Mouse (Mus musculus): ENCODE results near the gene Arrdc3. TPM values are rescaled to one million over a fixed set of nuclear protein-coding genes. Genes with fewer than 3 reads are reported as not detected.

Gene Arrdc3
- polyA plus RNA-seq, 1 experiment from 2014 or later, result 69.8 TPM

DNA sequence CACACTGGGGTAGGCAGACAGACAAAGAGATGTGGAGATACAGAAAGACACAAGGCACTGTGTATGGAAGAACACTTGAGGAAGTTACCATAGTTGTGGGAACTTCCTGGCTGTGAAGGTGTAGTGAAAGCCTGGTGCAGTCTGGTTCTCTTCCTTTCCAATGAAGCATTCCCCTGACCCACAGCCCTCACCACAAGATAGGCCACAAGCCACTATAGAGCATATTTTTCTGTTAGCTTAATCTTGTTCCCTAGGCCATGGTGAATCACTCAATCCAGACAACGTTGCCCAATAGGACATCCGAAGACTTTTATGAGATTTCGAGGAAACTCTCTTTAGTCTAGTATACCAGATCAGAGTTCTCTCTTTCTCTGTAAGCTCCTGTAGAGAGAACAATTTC lies 19.6 kb downstream of the Arrdc3 start:
- no peak for ATAC-seq
- no peak overlapping the region for H3K9ac ChIP-seq (replicated peaks; ENCODE audit: low read depth, low read length)
- no peaks in the 10 kb centered on the region for H3K9me3 ChIP-seq (ENCODE audit: control insufficient read depth, low read length)
- no peak overlapping the region for H3K4me2 ChIP-seq (ENCODE audit: low read length)
- no peaks in the 10 kb centered on the region for H3K4me1 ChIP-seq (replicated peaks; ENCODE audit: control insufficient read depth, insufficient read depth, low read length)
- H3K27ac ChIP-seq (ENCODE audit: low read length), result no peak overlapping the region
- no peaks in the 10 kb centered on the region for H3K27me3 ChIP-seq (replicated peaks; ENCODE audit: control insufficient read depth, insufficient read depth, low read length)
- WGBS, result 91% methylated on average over 3 of the region's 3 CpGs
- peaks cover 9% of the 10 kb centered on the region; the same call in 1 of the 2 replicates for H3K36me3 ChIP-seq (ENCODE audit: control insufficient read depth, insufficient read depth)
- H3K4me3 ChIP-seq (replicated peaks; ENCODE audit: low read length), result no peak overlapping the region

DNA sequence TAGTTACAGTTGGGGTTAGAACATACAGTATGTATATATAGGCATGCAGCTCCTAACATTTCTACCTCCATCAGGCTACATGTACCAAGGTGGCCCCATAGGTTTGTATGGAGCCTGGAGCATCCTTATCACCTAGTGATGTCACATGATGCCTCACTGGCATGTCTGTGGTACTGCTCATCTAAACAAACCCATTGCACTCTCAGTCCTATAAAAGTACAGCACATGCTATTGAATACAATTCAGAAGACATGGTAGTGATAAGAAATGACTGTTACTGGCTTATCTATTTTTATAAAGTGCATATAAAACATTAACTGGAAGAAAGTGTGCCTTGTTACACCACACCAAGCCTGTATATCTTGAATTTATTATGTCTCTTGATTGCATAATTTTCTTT lies 30.2 kb downstream of the Arrdc3 start:
- no peaks in the 10 kb centered on the region for H3K4me1 ChIP-seq (replicated peaks; ENCODE audit: control insufficient read depth, insufficient read depth, low read length)
- H3K27ac ChIP-seq (ENCODE audit: low read length), result no peak overlapping the region
- no peaks in the 10 kb centered on the region for H3K27me3 ChIP-seq (replicated peaks; ENCODE audit: control insufficient read depth, insufficient read depth, low read length)
- no peak overlapping the region for H3K4me3 ChIP-seq (replicated peaks; ENCODE audit: low read length)
- no peak for ATAC-seq
- no peak overlapping the region for H3K9ac ChIP-seq (replicated peaks; ENCODE audit: low read depth, low read length)
- no peak overlapping the region for H3K4me2 ChIP-seq (ENCODE audit: low read length)
- H3K9me3 ChIP-seq (ENCODE audit: control insufficient read depth, low read length), result no peaks in the 10 kb centered on the region
- no peaks in the 10 kb centered on the region for H3K36me3 ChIP-seq (ENCODE audit: control insufficient read depth, insufficient read depth)

DNA sequence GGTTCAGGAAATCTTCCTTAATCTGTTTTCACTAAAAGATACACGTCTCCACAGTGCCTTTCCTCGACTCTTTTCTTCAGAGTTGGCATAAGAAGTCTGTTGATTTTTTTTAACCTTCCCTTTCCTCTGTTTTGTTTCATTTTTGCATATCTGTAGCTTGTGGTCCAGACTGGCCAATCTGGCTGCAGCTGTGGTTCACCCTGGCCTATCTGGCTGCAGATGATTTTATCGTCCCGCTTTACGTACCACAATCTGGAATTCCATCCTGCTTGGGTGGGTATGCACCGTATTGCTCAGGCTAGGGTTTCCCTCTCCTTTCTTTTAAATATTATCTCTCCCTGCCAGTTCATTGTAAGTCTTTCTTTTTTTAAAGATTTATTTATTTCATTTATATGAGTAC lies 37.8 kb downstream of the Arrdc3 start:
- Histone ChIP-seq H3K4me1 (replicated peaks; ENCODE audit: control insufficient read depth, insufficient read depth, low read length) (no peaks in the 10 kb centered on the region), H3K27me3 (replicated peaks; ENCODE audit: control insufficient read depth, insufficient read depth, low read length) (no peaks in the 10 kb centered on the region), H3K4me2 (ENCODE audit: low read length) (no peak overlapping the region), H3K27ac (ENCODE audit: low read length) (no peak overlapping the region), H3K9ac (replicated peaks; ENCODE audit: low read depth, low read length) (no peak overlapping the region), H3K9me3 (ENCODE audit: control insufficient read depth, low read length) (no peaks in the 10 kb centered on the region), H3K36me3 (ENCODE audit: control insufficient read depth, insufficient read depth) (no peaks in the 10 kb centered on the region), H3K4me3 (replicated peaks; ENCODE audit: low read length) (no peak overlapping the region)
- ATAC-seq, result no peak
- WGBS, result 92% methylated on average over 6 of the region's 6 CpGs

DNA sequence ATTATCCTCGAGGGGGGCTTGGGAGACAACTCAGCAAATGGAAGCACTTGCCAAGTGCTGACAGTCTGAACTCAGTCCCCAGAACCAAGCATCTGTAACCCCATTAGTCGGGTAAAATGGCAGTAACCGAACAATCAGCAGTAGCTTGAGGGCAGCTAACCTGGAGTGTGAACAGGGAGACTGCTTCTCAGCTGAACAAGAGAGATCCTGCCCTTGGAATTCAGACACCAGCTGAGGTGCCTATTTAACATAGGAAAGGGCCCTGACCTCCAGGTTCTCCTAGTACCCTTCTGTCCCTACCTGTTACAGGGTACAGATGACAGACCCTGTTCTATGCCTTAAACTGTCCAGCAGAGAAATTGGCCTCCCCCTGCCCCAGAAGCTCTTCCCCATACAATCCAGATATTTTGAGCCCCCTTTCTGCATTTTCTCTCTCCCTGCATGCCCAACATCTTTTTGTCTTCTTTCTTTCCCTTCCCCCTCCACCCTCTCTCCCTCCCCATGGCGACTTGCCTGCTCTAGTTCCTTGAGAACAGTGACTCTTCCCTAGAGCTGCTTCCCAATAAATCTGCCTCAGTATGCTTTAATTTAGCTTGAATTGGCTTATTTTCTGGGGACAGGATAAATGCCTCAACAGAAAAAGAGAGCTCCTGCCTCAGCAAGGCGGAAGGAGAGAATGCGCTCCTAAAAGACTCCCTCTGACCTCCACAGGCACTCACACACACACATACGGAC lies 38.6 kb downstream of the Arrdc3 start:
- no peaks in the 10 kb centered on the region for H3K27me3 ChIP-seq (replicated peaks; ENCODE audit: control insufficient read depth, insufficient read depth, low read length)
- no peaks in the 10 kb centered on the region for H3K4me1 ChIP-seq (replicated peaks; ENCODE audit: control insufficient read depth, insufficient read depth, low read length)
- no peaks in the 10 kb centered on the region for H3K36me3 ChIP-seq (ENCODE audit: control insufficient read depth, insufficient read depth)
- no peaks in the 10 kb centered on the region for H3K9me3 ChIP-seq (ENCODE audit: control insufficient read depth, low read length)
- 53% methylated on average over 7 of the region's 7 CpGs for WGBS
- no peak overlapping the region for H3K9ac ChIP-seq (replicated peaks; ENCODE audit: low read depth, low read length)
- no peak overlapping the region for H3K27ac ChIP-seq (ENCODE audit: low read length)
- H3K4me3 ChIP-seq (replicated peaks; ENCODE audit: low read length), result no peak overlapping the region
- no peak overlapping the region for H3K4me2 ChIP-seq (ENCODE audit: low read length)
- no peak for ATAC-seq

DNA sequence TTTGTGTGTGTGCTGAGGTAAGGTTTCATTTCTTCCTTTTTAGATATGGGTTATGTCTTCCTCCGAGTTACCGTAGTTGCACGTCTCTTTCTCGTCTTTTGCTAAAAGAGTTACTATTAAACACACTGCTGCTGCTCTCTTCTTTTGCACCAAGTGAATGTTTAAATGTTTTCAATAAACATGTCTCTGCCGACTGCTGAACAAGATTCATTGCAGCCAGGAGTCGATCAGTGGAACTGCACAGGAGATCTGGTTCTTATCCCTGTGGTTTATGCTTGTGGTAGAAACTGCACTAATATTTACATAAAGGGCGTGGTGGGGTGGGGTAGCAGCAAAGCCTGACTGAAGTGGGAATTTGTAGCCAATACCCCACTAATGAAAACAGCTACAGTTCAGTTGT lies 45.0 kb downstream of the Arrdc3 start:
- no peaks in the 10 kb centered on the region for H3K9me3 ChIP-seq (ENCODE audit: control insufficient read depth, low read length)
- H3K9ac ChIP-seq (replicated peaks; ENCODE audit: low read depth, low read length), result no peak overlapping the region
- no peak overlapping the region for H3K4me3 ChIP-seq (replicated peaks; ENCODE audit: low read length)
- no peak overlapping the region for H3K27ac ChIP-seq (ENCODE audit: low read length)
- H3K4me2 ChIP-seq (ENCODE audit: low read length), result no peak overlapping the region
- no peaks in the 10 kb centered on the region for H3K27me3 ChIP-seq (replicated peaks; ENCODE audit: control insufficient read depth, insufficient read depth, low read length)
- H3K36me3 ChIP-seq (ENCODE audit: control insufficient read depth, insufficient read depth), result no peaks in the 10 kb centered on the region
- ATAC-seq, result no peak
- H3K4me1 ChIP-seq (replicated peaks; ENCODE audit: control insufficient read depth, insufficient read depth, low read length), result no peaks in the 10 kb centered on the region
- 90% methylated on average over 7 of the region's 7 CpGs for WGBS

DNA sequence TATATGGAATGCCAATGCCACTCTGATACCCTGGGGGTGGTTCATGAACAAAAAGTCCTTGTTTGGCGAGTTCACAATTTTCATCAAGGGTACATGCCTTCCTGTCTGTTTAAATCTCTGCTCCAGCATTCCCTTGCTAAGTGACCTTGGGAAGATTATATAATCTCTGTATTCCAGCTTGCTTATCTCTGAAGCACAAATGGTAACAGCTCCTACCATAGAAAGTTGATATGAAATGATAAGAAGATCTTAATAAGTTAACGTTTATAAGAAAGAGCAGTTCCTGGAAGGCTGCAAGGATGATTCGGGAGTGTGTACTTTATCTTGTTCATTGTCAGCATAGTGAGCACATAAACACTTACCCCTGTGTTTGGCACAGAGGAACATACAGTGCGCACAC lies 46.8 kb downstream of the Arrdc3 start:
- Histone ChIP-seq H3K9ac (replicated peaks; ENCODE audit: low read depth, low read length) (no peak overlapping the region), H3K27ac (ENCODE audit: low read length) (no peak overlapping the region), H3K27me3 (replicated peaks; ENCODE audit: control insufficient read depth, insufficient read depth, low read length) (no peaks in the 10 kb centered on the region), H3K4me2 (ENCODE audit: low read length) (no peak overlapping the region), H3K4me3 (replicated peaks; ENCODE audit: low read length) (no peak overlapping the region), H3K4me1 (replicated peaks; ENCODE audit: control insufficient read depth, insufficient read depth, low read length) (no peaks in the 10 kb centered on the region), H3K9me3 (ENCODE audit: control insufficient read depth, low read length) (no peaks in the 10 kb centered on the region), H3K36me3 (ENCODE audit: control insufficient read depth, insufficient read depth) (no peaks in the 10 kb centered on the region)
- 89% methylated on average over 4 of the region's 4 CpGs for WGBS
- no peak for ATAC-seq

DNA sequence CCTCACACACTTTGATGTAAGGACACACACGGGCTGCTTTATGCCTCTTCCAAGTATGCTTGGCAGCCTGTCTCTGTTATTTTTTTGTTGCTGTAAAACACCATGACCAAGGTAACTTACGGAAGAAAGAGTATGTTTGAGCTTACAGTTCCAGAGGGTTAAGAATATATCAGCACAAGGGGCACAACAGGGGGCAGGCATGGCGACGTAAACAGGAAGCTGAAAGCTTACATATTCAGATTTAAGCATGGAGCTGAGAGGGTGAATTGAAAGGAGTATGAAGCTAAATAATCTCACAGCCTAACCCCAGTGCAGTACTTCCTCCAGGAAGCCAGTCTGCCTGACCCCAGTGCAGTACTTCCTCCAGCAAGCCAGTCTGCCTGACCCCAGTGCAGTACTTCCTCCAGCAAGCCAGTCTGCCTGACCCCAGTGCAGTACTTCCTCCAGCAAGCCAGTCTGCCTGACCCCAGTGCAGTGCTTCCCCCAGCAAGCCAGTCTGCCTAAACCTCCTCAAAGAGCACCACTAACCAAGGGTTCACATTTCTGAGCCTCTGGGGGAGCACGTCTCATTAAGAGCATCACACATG lies 49.7 kb downstream of the Arrdc3 start:
- H3K27me3 ChIP-seq (replicated peaks; ENCODE audit: control insufficient read depth, insufficient read depth, low read length), result no peaks in the 10 kb centered on the region
- 71% methylated on average over 5 of the region's 5 CpGs for WGBS
- no peak overlapping the region for H3K27ac ChIP-seq (ENCODE audit: low read length)
- no peaks in the 10 kb centered on the region for H3K4me1 ChIP-seq (replicated peaks; ENCODE audit: control insufficient read depth, insufficient read depth, low read length)
- no peak for ATAC-seq
- H3K4me2 ChIP-seq (ENCODE audit: low read length), result no peak overlapping the region
- no peaks in the 10 kb centered on the region for H3K36me3 ChIP-seq (ENCODE audit: control insufficient read depth, insufficient read depth)
- no peak overlapping the region for H3K4me3 ChIP-seq (replicated peaks; ENCODE audit: low read length)
- no peak overlapping the region for H3K9ac ChIP-seq (replicated peaks; ENCODE audit: low read depth, low read length)
- H3K9me3 ChIP-seq (ENCODE audit: control insufficient read depth, low read length), result no peaks in the 10 kb centered on the region

DNA sequence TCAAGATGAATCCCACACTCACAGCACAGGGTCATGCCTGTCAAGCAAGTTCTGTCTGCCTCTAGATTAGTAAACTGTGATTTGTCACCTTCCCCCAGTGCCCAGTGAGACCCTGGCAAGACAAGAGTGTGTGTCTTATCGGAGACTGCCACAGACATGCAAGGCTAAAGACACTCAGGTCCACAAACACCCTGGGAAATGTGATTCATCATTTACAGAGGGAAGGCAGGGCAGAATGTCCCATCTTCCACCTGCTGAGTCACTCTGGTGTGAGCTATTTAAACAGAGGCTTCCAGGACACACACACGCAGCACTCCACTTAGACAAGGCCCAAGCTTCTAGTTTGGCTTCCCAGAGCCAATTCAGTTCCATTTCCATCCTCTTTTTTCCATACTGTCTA lies 53.2 kb downstream of the Arrdc3 start:
- Histone ChIP-seq H3K36me3 (ENCODE audit: control insufficient read depth, insufficient read depth) (no peaks in the 10 kb centered on the region), H3K27ac (ENCODE audit: low read length) (no peak overlapping the region), H3K27me3 (replicated peaks; ENCODE audit: control insufficient read depth, insufficient read depth, low read length) (no peaks in the 10 kb centered on the region), H3K9me3 (ENCODE audit: control insufficient read depth, low read length) (no peaks in the 10 kb centered on the region), H3K4me2 (ENCODE audit: low read length) (no peak overlapping the region), H3K4me1 (replicated peaks; ENCODE audit: control insufficient read depth, insufficient read depth, low read length) (no peaks in the 10 kb centered on the region), H3K9ac (replicated peaks; ENCODE audit: low read depth, low read length) (no peak overlapping the region), H3K4me3 (replicated peaks; ENCODE audit: low read length) (no peak overlapping the region)
- 94% methylated on average over 2 of the region's 2 CpGs for WGBS
- ATAC-seq, result no peak

DNA sequence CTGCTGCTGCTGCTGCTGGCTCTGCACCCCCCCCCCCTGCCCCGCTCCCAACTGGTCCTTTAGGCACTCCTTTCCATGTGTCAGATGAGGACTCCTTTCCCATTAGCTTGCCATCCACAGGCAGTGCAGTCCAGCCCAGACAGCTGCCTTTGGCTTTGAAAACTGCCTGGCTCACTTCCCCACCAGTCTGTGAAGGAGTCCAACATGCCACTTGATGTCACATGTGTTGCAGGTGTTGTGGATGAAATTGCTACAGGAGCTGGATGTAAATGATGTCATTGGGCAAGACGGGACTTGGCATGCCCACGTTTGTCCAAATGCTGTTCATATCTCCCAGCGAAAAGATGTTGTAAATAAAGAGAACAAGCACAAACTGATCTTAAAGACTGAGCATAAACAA lies 56.0 kb downstream of the Arrdc3 start:
- WGBS, result 77% methylated on average over 4 of the region's 4 CpGs
- Histone ChIP-seq H3K4me3 (replicated peaks; ENCODE audit: low read length) (no peak overlapping the region), H3K4me1 (replicated peaks; ENCODE audit: control insufficient read depth, insufficient read depth, low read length) (no peaks in the 10 kb centered on the region), H3K36me3 (ENCODE audit: control insufficient read depth, insufficient read depth) (no peaks in the 10 kb centered on the region), H3K27ac (ENCODE audit: low read length) (no peak overlapping the region), H3K9ac (replicated peaks; ENCODE audit: low read depth, low read length) (no peak overlapping the region), H3K4me2 (ENCODE audit: low read length) (no peak overlapping the region), H3K9me3 (ENCODE audit: control insufficient read depth, low read length) (no peaks in the 10 kb centered on the region), H3K27me3 (replicated peaks; ENCODE audit: control insufficient read depth, insufficient read depth, low read length) (no peaks in the 10 kb centered on the region)
- ATAC-seq, result no peak

DNA sequence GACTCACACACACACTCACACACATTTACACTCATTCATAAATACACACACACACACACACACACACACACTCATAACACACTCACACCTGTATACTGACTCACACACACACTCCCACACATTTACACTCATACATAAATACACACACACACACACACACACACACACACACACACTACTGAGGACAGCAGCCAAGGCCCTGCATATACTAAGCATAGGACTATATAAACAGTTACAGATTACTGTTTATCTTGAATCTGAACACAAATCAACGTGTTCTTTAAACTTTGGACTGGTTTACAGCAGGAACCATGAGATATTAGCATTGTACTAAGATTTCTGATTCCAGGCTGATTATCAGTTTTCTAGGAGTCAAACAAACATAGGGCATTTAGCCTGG lies 56.7 kb downstream of the Arrdc3 start:
- Histone ChIP-seq H3K4me3 (replicated peaks; ENCODE audit: low read length) (no peak overlapping the region), H3K27me3 (replicated peaks; ENCODE audit: control insufficient read depth, insufficient read depth, low read length) (no peaks in the 10 kb centered on the region), H3K4me1 (replicated peaks; ENCODE audit: control insufficient read depth, insufficient read depth, low read length) (no peaks in the 10 kb centered on the region)

More for the DNA sequence above, 56.7 kb downstream of the Arrdc3 start:
- Histone ChIP-seq H3K9me3 (ENCODE audit: control insufficient read depth, low read length) (no peaks in the 10 kb centered on the region), H3K9ac (replicated peaks; ENCODE audit: low read depth, low read length) (no peak overlapping the region), H3K36me3 (ENCODE audit: control insufficient read depth, insufficient read depth) (no peaks in the 10 kb centered on the region), H3K27ac (ENCODE audit: low read length) (no peak overlapping the region), H3K4me2 (ENCODE audit: low read length) (no peak overlapping the region)
- WGBS, result 68% methylated on average over 1 of the region's 1 CpGs
- no peak for ATAC-seq

All from forebrain, embryonic 16.5 days (tissue).